Mouse (Mus musculus): ENCODE results near the gene Fgfr2. TPM values are rescaled to one million over a fixed set of nuclear protein-coding genes. Genes with fewer than 3 reads are reported as not detected.
A peak's percentile ranks its signal among the peaks of the same experiment; 100 is the strongest.

Fgfr2 gene
- polyA plus RNA-seq, 1 experiment = 52.3 TPM

GRCm38 (mm10) chr7:130288248-130288647, 2834.9 kb downstream of the Fgfr2 start:
- no peak for DNase-seq (ENCODE audit: low read depth)
- TF ChIP-seq CTCF (IDR thresholded peaks at IDR 0.05; ENCODE audit: borderline replicate concordance, extremely low read depth, insufficient read depth, insufficient read length) = no peak
- TF ChIP-seq POLR2A (IDR thresholded peaks at IDR 0.05; ENCODE audit: borderline replicate concordance, extremely low read depth, insufficient read depth, insufficient read length, poor library complexity, severe bottlenecking) = no peak

GRCm38 (mm10) chr7:130278738-130279705, 2844.1 kb downstream of the Fgfr2 start:
- no peak for TF ChIP-seq CTCF (IDR thresholded peaks at IDR 0.05; ENCODE audit: borderline replicate concordance, extremely low read depth, insufficient read depth, insufficient read length)
- no peak for TF ChIP-seq POLR2A (IDR thresholded peaks at IDR 0.05; ENCODE audit: borderline replicate concordance, extremely low read depth, insufficient read depth, insufficient read length, poor library complexity, severe bottlenecking)
- DNase-seq (ENCODE audit: low read depth) = no peak

GRCm38 (mm10) chr7:130278000-130278737, 2845.0 kb downstream of the Fgfr2 start:
- DNase-seq (ENCODE audit: low read depth) = no peak
- no peak for TF ChIP-seq CTCF (IDR thresholded peaks at IDR 0.05; ENCODE audit: borderline replicate concordance, extremely low read depth, insufficient read depth, insufficient read length)
- TF ChIP-seq POLR2A (IDR thresholded peaks at IDR 0.05; ENCODE audit: borderline replicate concordance, extremely low read depth, insufficient read depth, insufficient read length, poor library complexity, severe bottlenecking) = no peak

GRCm38 (mm10) chr7:130273265-130273664, 2849.9 kb downstream of the Fgfr2 start:
- TF ChIP-seq POLR2A (IDR thresholded peaks at IDR 0.05; ENCODE audit: borderline replicate concordance, extremely low read depth, insufficient read depth, insufficient read length, poor library complexity, severe bottlenecking) (no peak), CTCF (IDR thresholded peaks at IDR 0.05; ENCODE audit: borderline replicate concordance, extremely low read depth, insufficient read depth, insufficient read length) (peak; percentile 88)
- DNase-seq (ENCODE audit: low read depth) = peak; percentile 76

- DNase-seq (ENCODE audit: low read depth) = no peak
- TF ChIP-seq CTCF (IDR thresholded peaks at IDR 0.05; ENCODE audit: borderline replicate concordance, extremely low read depth, insufficient read depth, insufficient read length) = peak; percentile 29; the same call in 1 of the 2 replicates
- no peak for TF ChIP-seq POLR2A (IDR thresholded peaks at IDR 0.05; ENCODE audit: borderline replicate concordance, extremely low read depth, insufficient read depth, insufficient read length, poor library complexity, severe bottlenecking)
These were observed 2852.3 kb downstream of the Fgfr2 start for GRCm38 (mm10) chr7:130270807-130271206.

GRCm38 (mm10) chr7:130269124-130269867, 2853.9 kb downstream of the Fgfr2 start:
- DNase-seq (ENCODE audit: low read depth) = peak; percentile 93
- no peak for TF ChIP-seq POLR2A (IDR thresholded peaks at IDR 0.05; ENCODE audit: borderline replicate concordance, extremely low read depth, insufficient read depth, insufficient read length, poor library complexity, severe bottlenecking)
- peak; percentile 32; the same call in 1 of the 2 replicates for TF ChIP-seq CTCF (IDR thresholded peaks at IDR 0.05; ENCODE audit: borderline replicate concordance, extremely low read depth, insufficient read depth, insufficient read length)

GRCm38 (mm10) chr7:130267099-130267498, 2856.1 kb downstream of the Fgfr2 start:
- TF ChIP-seq POLR2A (IDR thresholded peaks at IDR 0.05; ENCODE audit: borderline replicate concordance, extremely low read depth, insufficient read depth, insufficient read length, poor library complexity, severe bottlenecking) (no peak), CTCF (IDR thresholded peaks at IDR 0.05; ENCODE audit: borderline replicate concordance, extremely low read depth, insufficient read depth, insufficient read length) (peak; percentile 68; the same call in 1 of the 2 replicates)
- DNase-seq (ENCODE audit: low read depth) = peak; percentile 70

GRCm38 (mm10) chr7:130266166-130266490, 2857.0 kb downstream of the Fgfr2 start:
- peak; percentile 90 for DNase-seq (ENCODE audit: low read depth)
- TF ChIP-seq POLR2A (IDR thresholded peaks at IDR 0.05; ENCODE audit: borderline replicate concordance, extremely low read depth, insufficient read depth, insufficient read length, poor library complexity, severe bottlenecking) = peak; percentile 65; the same call in 1 of the 2 replicates
- TF ChIP-seq CTCF (IDR thresholded peaks at IDR 0.05; ENCODE audit: borderline replicate concordance, extremely low read depth, insufficient read depth, insufficient read length) = no peak

GRCm38 (mm10) chr7:130265319-130266165, 2857.6 kb downstream of the Fgfr2 start:
- DNase-seq (ENCODE audit: low read depth) = peak; percentile 69
- TF ChIP-seq CTCF (IDR thresholded peaks at IDR 0.05; ENCODE audit: borderline replicate concordance, extremely low read depth, insufficient read depth, insufficient read length) (no peak), POLR2A (IDR thresholded peaks at IDR 0.05; ENCODE audit: borderline replicate concordance, extremely low read depth, insufficient read depth, insufficient read length, poor library complexity, severe bottlenecking) (no peak)

All from brain, embryonic 14.5 days (tissue).